Mouse (Mus musculus) layer of hippocampus, adult 11-12 months (tissue): ENCODE measurements around the gene Fars2.
A peak's percentile ranks its signal among the peaks of the same experiment; 100 is the strongest.
"Not testable (repeated sequence)": the region's sequence is repeated elsewhere in the genome, so short reads cannot be mapped to it uniquely, and the experiment has no call there.

Experiments used
- DNase-seq: peaks from one replicate; pipeline ENCODE4 v3.0.0; 2022; ENCODE audit warnings: low spot score

Gene Fars2

GRCm38 (mm10) chr13:36294503-36294902 is 177.3 kb downstream of the Fars2 start:
- no peak for DNase-seq

GRCm38 (mm10) chr13:36295848-36296247 is 178.6 kb downstream of the Fars2 start:
- peak; percentile 39 for DNase-seq

- no peak for DNase-seq
Observed at GRCm38 (mm10) chr13:36296574-36296973, 179.4 kb downstream of the Fars2 start.

- no peak for DNase-seq
Observed at GRCm38 (mm10) chr13:36297950-36298781, 181.0 kb downstream of the Fars2 start.

- DNase-seq, result no peak
Observed at GRCm38 (mm10) chr13:36298782-36299031, 181.5 kb downstream of the Fars2 start.

- DNase-seq, result no peak
Observed at GRCm38 (mm10) chr13:36302770-36303169, 185.6 kb downstream of the Fars2 start.

GRCm38 (mm10) chr13:36305306-36305705 is 188.1 kb downstream of the Fars2 start:
- DNase-seq, result no peak

- DNase-seq, result no peak
Observed at GRCm38 (mm10) chr13:36307386-36307785, 190.2 kb downstream of the Fars2 start.

- no peak for DNase-seq
Observed at GRCm38 (mm10) chr13:36309160-36309559, 191.9 kb downstream of the Fars2 start.

- DNase-seq, result no peak
Observed at GRCm38 (mm10) chr13:36314218-36314617, 197.0 kb downstream of the Fars2 start.

- no peak for DNase-seq
Observed at GRCm38 (mm10) chr13:36314860-36315800, 197.9 kb downstream of the Fars2 start.

- no peak for DNase-seq
Observed at GRCm38 (mm10) chr13:36317824-36318223, 200.6 kb downstream of the Fars2 start.

GRCm38 (mm10) chr13:36324624-36325023 is 207.4 kb downstream of the Fars2 start:
- DNase-seq, result no peak

- DNase-seq, result no peak
Observed at GRCm38 (mm10) chr13:36326539-36326938, 209.3 kb downstream of the Fars2 start.

- DNase-seq, result no peak
Observed at GRCm38 (mm10) chr13:36329871-36330270, 212.7 kb downstream of the Fars2 start.

GRCm38 (mm10) chr13:36330542-36330941 is 213.3 kb downstream of the Fars2 start:
- no peak for DNase-seq

- DNase-seq, result no peak
Observed at GRCm38 (mm10) chr13:36334748-36335147, 217.5 kb downstream of the Fars2 start.

GRCm38 (mm10) chr13:36351529-36351928 is 234.3 kb downstream of the Fars2 start:
- no peak for DNase-seq

- no peak for DNase-seq
Observed at GRCm38 (mm10) chr13:36357469-36357868, 240.3 kb downstream of the Fars2 start.

GRCm38 (mm10) chr13:36361419-36361818 is 244.2 kb downstream of the Fars2 start:
- no peak for DNase-seq

- DNase-seq, result not testable (repeated sequence)
Observed at GRCm38 (mm10) chr13:36365719-36366118, 248.5 kb downstream of the Fars2 start.

- DNase-seq, result peak; percentile 18
Observed at GRCm38 (mm10) chr13:36366304-36366703, 249.1 kb downstream of the Fars2 start.
